Mouse (Mus musculus): Measurements from ENCODE around the gene Olfr1333. TPM values are rescaled to one million over a fixed set of nuclear protein-coding genes. Genes with fewer than 3 reads are reported as not detected.

Gene Olfr1333
- polyA plus RNA-seq, 1 experiment from 2014 or later, result not detected

Other genes with a start within 250 kb of the Olfr1333 start
- 1.3 and 1.6 TPM in 2 replicates for gene Cfap57, start 215.5 kb downstream of the Olfr1333 start, polyA plus RNA-seq (2015; fragmentation: Nextera tagmentation; extraction: Ambion mirVana)
- gene Ebna1bp2, start 215.5 kb downstream of the Olfr1333 start, polyA plus RNA-seq (2015; fragmentation: Nextera tagmentation; extraction: Ambion mirVana), result 116 and 125 TPM in 2 replicates
- not detected in 2 replicates for gene Olfr62, start 177.3 kb downstream of the Olfr1333 start, polyA plus RNA-seq (2015; fragmentation: Nextera tagmentation; extraction: Ambion mirVana)
- gene Olfr1342, start 143.5 kb downstream of the Olfr1333 start, polyA plus RNA-seq (2015; fragmentation: Nextera tagmentation; extraction: Ambion mirVana), result 0.50 and 0.59 TPM in 2 replicates
- not detected in 2 replicates for gene Olfr1341, start 132.8 kb downstream of the Olfr1333 start, polyA plus RNA-seq (2015; fragmentation: Nextera tagmentation; extraction: Ambion mirVana)
- not detected in 2 replicates for gene Olfr1340, start 116.1 kb downstream of the Olfr1333 start, polyA plus RNA-seq (2015; fragmentation: Nextera tagmentation; extraction: Ambion mirVana)
- gene Olfr1339, start 104.1 kb downstream of the Olfr1333 start, polyA plus RNA-seq (2015; fragmentation: Nextera tagmentation; extraction: Ambion mirVana), result not detected in 2 replicates
- not detected in 2 replicates for gene Olfr1338, start 77.5 kb downstream of the Olfr1333 start, polyA plus RNA-seq (2015; fragmentation: Nextera tagmentation; extraction: Ambion mirVana)
- not detected in 2 replicates for gene Olfr1337, start 53.7 kb downstream of the Olfr1333 start, polyA plus RNA-seq (2015; fragmentation: Nextera tagmentation; extraction: Ambion mirVana)
- gene Olfr1335, start 26.3 kb downstream of the Olfr1333 start, polyA plus RNA-seq (2015; fragmentation: Nextera tagmentation; extraction: Ambion mirVana), result not detected in 2 replicates
- not detected in 2 replicates for gene Olfr1331, start 28.4 kb upstream of the Olfr1333 start, polyA plus RNA-seq (2015; fragmentation: Nextera tagmentation; extraction: Ambion mirVana)
- not detected in 2 replicates for gene Olfr1330, start 52.3 kb upstream of the Olfr1333 start, polyA plus RNA-seq (2015; fragmentation: Nextera tagmentation; extraction: Ambion mirVana)
- not detected in 2 replicates for gene Olfr1329, start 81.2 kb upstream of the Olfr1333 start, polyA plus RNA-seq (2015; fragmentation: Nextera tagmentation; extraction: Ambion mirVana)
- gene Olfr1328, start 102.3 kb upstream of the Olfr1333 start, polyA plus RNA-seq (2015; fragmentation: Nextera tagmentation; extraction: Ambion mirVana), result not detected in 2 replicates
- not detected in 2 replicates for gene Lao1, start 125.3 kb upstream of the Olfr1333 start, polyA plus RNA-seq (2015; fragmentation: Nextera tagmentation; extraction: Ambion mirVana)

Measured in lung, embryonic 16.5 days (tissue).